Mouse (Mus musculus) C2C12 (cell line): ENCODE measurements at regions not wholly inside any gene's neighbourhood (a gene's known extent, or its start where the extent isn't known, plus 50 kb on each side); places are given as distances from the start of the nearest gene placed in this dataset.

ENCODE experiments used
- CTCF ChIP-seq: IDR thresholded peaks from one replicate; pipeline ENCODE4 v1.5.1; 2011; ENCODE audit not compliant: control insufficient read depth, insufficient read depth, insufficient read length
- FOSL1 ChIP-seq: IDR thresholded peaks from one replicate; pipeline ENCODE4 v1.8.0; 2011; ENCODE audit warnings: mild to moderate bottlenecking, low read length; ENCODE audit not compliant: poor library complexity, insufficient read depth, severe bottlenecking
- MAX ChIP-seq: IDR thresholded peaks from one replicate; pipeline ENCODE4 v1.6.1; 2011; ENCODE audit warnings: mild to moderate bottlenecking, control low read depth
- MYOD1 ChIP-seq: IDR thresholded peaks from one replicate; pipeline ENCODE4 v1.6.1; 2011; ENCODE audit warnings: low read depth; ENCODE audit not compliant: control insufficient read depth, insufficient read length
- MYOG ChIP-seq: IDR thresholded peaks from one replicate; pipeline ENCODE4 v1.6.1; 2011; ENCODE audit not compliant: control insufficient read depth, insufficient read length; ENCODE audit errors: extremely low read depth
- USF1 ChIP-seq: IDR thresholded peaks from one replicate; pipeline ENCODE4 v1.6.1; 2011; ENCODE audit warnings: low read depth, mild to moderate bottlenecking, control low read depth, moderate library complexity

- TF ChIP-seq MAX: no peak
- no peak for TF ChIP-seq CTCF
- no peak for TF ChIP-seq MYOG
- no peak for TF ChIP-seq USF1
- no peak for TF ChIP-seq FOSL1
- no peak for TF ChIP-seq MYOD1
These were observed 182.4 kb upstream of the Myo3a start for GRCm38 (mm10) chr2:22044949-22045348.
